Mouse (Mus musculus) thymus, adult 2 months (tissue): ENCODE measurements around the gene Ppp1r13b. TPM values are rescaled to one million over a fixed set of nuclear protein-coding genes. Genes with fewer than 3 reads are reported as not detected.

Experiments
- DNase-seq: peaks from one replicate; pipeline ENCODE4 v3.0.0; 2021
- H3K27ac ChIP-seq: fragments of 200-500 bp; 2 replicates; pipeline ENCODE4 v1.5.1; 2012; ENCODE audit warnings: low read length, control low read depth; ENCODE audit not compliant: control insufficient read depth, insufficient read depth
- H3K27me3 ChIP-seq: fragments of 200-500 bp; 2 replicates; pipeline ENCODE4 v1.6.1; 2012; ENCODE audit warnings: mild to moderate bottlenecking, low read length, moderate library complexity, mixed read lengths; ENCODE audit not compliant: control insufficient read depth, insufficient read depth
- H3K36me3 ChIP-seq: fragments of 200-500 bp; 2 replicates; pipeline ENCODE4 v1.6.1; 2012; ENCODE audit warnings: mild to moderate bottlenecking, low read length, moderate library complexity; ENCODE audit not compliant: control insufficient read depth, insufficient read depth
- H3K4me1 ChIP-seq: fragments of 200-500 bp; replicated peaks from 2 replicates; pipeline ENCODE4 v1.6.1; 2012; ENCODE audit warnings: low read length; ENCODE audit not compliant: control insufficient read depth, insufficient read depth
- H3K4me3 ChIP-seq: fragments of 200-500 bp; 2 replicates; pipeline ENCODE4 v1.5.1; 2012; ENCODE audit warnings: mild to moderate bottlenecking, low read length, control low read depth, moderate library complexity; ENCODE audit not compliant: control insufficient read depth, insufficient read depth
- CTCF ChIP-seq: fragments of 200-500 bp; IDR thresholded peaks from 2 replicates; pipeline ENCODE4 v1.5.1; 2012; ENCODE audit warnings: mild to moderate bottlenecking, control low read depth, low read length, moderate library complexity, borderline replicate concordance; ENCODE audit not compliant: control insufficient read depth, poor library complexity, insufficient read depth; ENCODE audit errors: extremely low read depth
- POLR2A ChIP-seq: fragments of 200-500 bp; IDR thresholded peaks from 2 replicates; pipeline ENCODE4 v1.6.1; 2012; ENCODE audit warnings: mild to moderate bottlenecking, low read length, control low read depth, moderate library complexity; ENCODE audit not compliant: control insufficient read depth, poor library complexity, insufficient read depth; ENCODE audit errors: extremely low read depth
- WGBS: fragments of 180-500 bp; shearing (Covaris S2); methylation state at CpG from one replicate; pipeline ENCODE4 v1.1.7; 2018; 5-methylcytosine and 5-hydroxymethylcytosine counted together
- polyA plus RNA-seq: library from polyadenylated mRNA; depleted of rRNA; stranded (reverse); fragments of >200 nt; gene quantifications from 2 replicates; pipeline ENCODE4 v1.2.3, GENCODE M21; 2012

Gene Ppp1r13b
- polyA plus RNA-seq, 1 experiment: 30.1 TPM

GRCm38 (mm10) chr12:111853546-111853945, 54.4 kb downstream of the Ppp1r13b start:
- WGBS: 74% methylated on average over 4 of the region's 4 CpGs
- TF ChIP-seq POLR2A (no peak), CTCF (no peak)
- Histone ChIP-seq H3K27me3 (no peaks in the 10 kb centered on the region), H3K4me1 (peaks cover 11% of the 10 kb centered on the region), H3K27ac (peak overlapping the region; percentile 31), H3K4me3 (no peak overlapping the region), H3K36me3 (no peaks in the 10 kb centered on the region)
- no peak for DNase-seq

GRCm38 (mm10) chr12:111853011-111853436, 54.9 kb downstream of the Ppp1r13b start:
- peaks cover 11% of the 10 kb centered on the region for H3K4me1 ChIP-seq
- peak overlapping the region; percentile 19; the same call in 1 of the 2 replicates for H3K27ac ChIP-seq
- H3K36me3 ChIP-seq: no peaks in the 10 kb centered on the region
- H3K27me3 ChIP-seq: no peaks in the 10 kb centered on the region
- WGBS: 4% methylated on average over 10 of the region's 10 CpGs
- no peak overlapping the region for H3K4me3 ChIP-seq
- no peak for TF ChIP-seq POLR2A
- DNase-seq: peak; percentile 38

GRCm38 (mm10) chr12:111851745-111852144, 56.2 kb downstream of the Ppp1r13b start:
- no peaks in the 10 kb centered on the region for H3K27me3 ChIP-seq
- peaks cover 11% of the 10 kb centered on the region for H3K4me1 ChIP-seq
- 42% methylated on average over 5 of the region's 5 CpGs for WGBS
- H3K36me3 ChIP-seq: no peaks in the 10 kb centered on the region
- H3K4me3 ChIP-seq: no peak overlapping the region
- H3K27ac ChIP-seq: no peak overlapping the region
- DNase-seq: peak; percentile 14
- TF ChIP-seq CTCF (no peak), POLR2A (no peak)

GRCm38 (mm10) chr12:111851235-111851634, 56.7 kb downstream of the Ppp1r13b start:
- TF ChIP-seq CTCF (no peak), POLR2A (no peak)
- peaks cover 11% of the 10 kb centered on the region for H3K4me1 ChIP-seq
- no peaks in the 10 kb centered on the region for H3K27me3 ChIP-seq
- DNase-seq: peak; percentile 14
- peak overlapping the region; percentile 31; the same call in 1 of the 2 replicates for H3K27ac ChIP-seq
- WGBS: 86% methylated on average over 2 of the region's 2 CpGs
- no peak overlapping the region for H3K4me3 ChIP-seq
- no peaks in the 10 kb centered on the region for H3K36me3 ChIP-seq

- H3K36me3 ChIP-seq: no peaks in the 10 kb centered on the region
- no peak overlapping the region for H3K27ac ChIP-seq
- no peak for TF ChIP-seq POLR2A
- TF ChIP-seq CTCF: no peak
- no peak for DNase-seq
- H3K27me3 ChIP-seq: no peaks in the 10 kb centered on the region
- H3K4me1 ChIP-seq: peaks cover 10% of the 10 kb centered on the region
- WGBS: 97% methylated on average over 9 of the region's 9 CpGs
- H3K4me3 ChIP-seq: no peak overlapping the region
Observed at GRCm38 (mm10) chr12:111848300-111848798, 59.6 kb downstream of the Ppp1r13b start.

- no peak for DNase-seq
- 95% methylated on average over 10 of the region's 10 CpGs for WGBS
- no peak for TF ChIP-seq POLR2A
- no peak overlapping the region for H3K4me3 ChIP-seq
- peaks cover 9% of the 10 kb centered on the region for H3K4me1 ChIP-seq
- H3K27ac ChIP-seq: no peak overlapping the region
- H3K36me3 ChIP-seq: peaks cover 3% of the 10 kb centered on the region; the same call in 1 of the 2 replicates
- H3K27me3 ChIP-seq: no peaks in the 10 kb centered on the region
Observed at GRCm38 (mm10) chr12:111846815-111847214, 61.1 kb downstream of the Ppp1r13b start.

- 98% methylated on average over 4 of the region's 4 CpGs for WGBS
- no peak for DNase-seq
- TF ChIP-seq POLR2A (no peak), CTCF (no peak)
- no peak overlapping the region for H3K27ac ChIP-seq
- H3K27me3 ChIP-seq: no peaks in the 10 kb centered on the region
- H3K4me3 ChIP-seq: no peak overlapping the region
- H3K4me1 ChIP-seq: peaks cover 7% of the 10 kb centered on the region
- H3K36me3 ChIP-seq: peaks cover 3% of the 10 kb centered on the region; the same call in 1 of the 2 replicates
Observed at GRCm38 (mm10) chr12:111845953-111846352, 62.0 kb downstream of the Ppp1r13b start.
